Mouse (Mus musculus) C2C12 (cell line): ENCODE results near the gene Trappc4.

Source experiments
- CTCF ChIP-seq: IDR thresholded peaks from one replicate; pipeline ENCODE4 v1.5.1; 2011; ENCODE audit not compliant: control insufficient read depth, insufficient read depth, insufficient read length
- MYOD1 ChIP-seq: IDR thresholded peaks from one replicate; pipeline ENCODE4 v1.6.1; 2011; ENCODE audit warnings: low read depth; ENCODE audit not compliant: control insufficient read depth, insufficient read length
- USF1 ChIP-seq: IDR thresholded peaks from one replicate; pipeline ENCODE4 v1.6.1; 2011; ENCODE audit warnings: low read depth, mild to moderate bottlenecking, control low read depth, moderate library complexity

- TF ChIP-seq CTCF (no peak), USF1 (no peak), MYOD1 (no peak)
Observed at GRCm38 (mm10) chr9:44432577-44433185, 25.3 kb upstream of the Trappc4 start.
